Mouse (Mus musculus): ENCODE results near the gene Slco3a1. TPM values are rescaled to one million over a fixed set of nuclear protein-coding genes. Genes with fewer than 3 reads are reported as not detected.

Gene Slco3a1
- total and polyA plus RNA-seq, 2 experiments, result 2.1 to 4.3 TPM

DNA sequence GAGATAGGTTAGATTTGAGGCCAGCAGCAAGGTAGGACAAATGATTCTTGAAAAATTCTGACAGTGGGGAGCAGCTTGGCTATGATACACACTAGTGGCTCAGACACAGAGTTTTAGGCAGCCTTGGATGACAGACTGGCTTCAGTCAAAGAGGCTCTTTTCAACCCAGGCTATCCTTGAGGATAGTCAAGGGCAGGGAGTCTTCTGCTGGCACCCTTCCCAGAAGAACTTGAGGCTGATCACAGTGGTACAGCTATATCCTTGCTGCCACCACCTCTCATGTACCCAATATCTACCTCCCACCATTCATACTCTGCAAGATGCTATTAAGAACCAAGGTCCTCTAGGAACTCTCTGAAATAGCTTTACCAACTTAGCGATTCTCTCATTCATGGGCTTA is 35.8 kb downstream of the Slco3a1 start:
- TF ChIP-seq CTCF (IDR thresholded peaks at IDR 0.05; ENCODE audit: low read depth, low read length) (no peak), POLR2A (IDR thresholded peaks at IDR 0.05; ENCODE audit: extremely low read depth, insufficient read depth, low read length) (no peak)
- H3K36me3 ChIP-seq (ENCODE audit: control insufficient read depth, insufficient read depth, low read length), result no peaks in the 10 kb centered on the region
- H3K4me3 ChIP-seq (ENCODE audit: insufficient read depth, low read depth, low read length), result no peak overlapping the region
- WGBS, result 93% methylated on average over 1 of the region's 1 CpGs
- no peaks in the 10 kb centered on the region for H3K79me2 ChIP-seq (ENCODE audit: control insufficient read depth, insufficient read depth, low read length)
- H3K4me1 ChIP-seq (ENCODE audit: control insufficient read depth, insufficient read depth, low read length), result no peaks in the 10 kb centered on the region
- no peak for DNase-seq (ENCODE audit: extremely low read depth, low read depth, low spot score)
- no peaks in the 10 kb centered on the region for H3K27me3 ChIP-seq (ENCODE audit: control insufficient read depth, insufficient read depth, low read length)
- no peak overlapping the region for H3K27ac ChIP-seq (replicated peaks; ENCODE audit: insufficient read depth, low read depth, low read length)
- H3K9ac ChIP-seq (ENCODE audit: low read depth, low read length), result no peak overlapping the region

DNA sequence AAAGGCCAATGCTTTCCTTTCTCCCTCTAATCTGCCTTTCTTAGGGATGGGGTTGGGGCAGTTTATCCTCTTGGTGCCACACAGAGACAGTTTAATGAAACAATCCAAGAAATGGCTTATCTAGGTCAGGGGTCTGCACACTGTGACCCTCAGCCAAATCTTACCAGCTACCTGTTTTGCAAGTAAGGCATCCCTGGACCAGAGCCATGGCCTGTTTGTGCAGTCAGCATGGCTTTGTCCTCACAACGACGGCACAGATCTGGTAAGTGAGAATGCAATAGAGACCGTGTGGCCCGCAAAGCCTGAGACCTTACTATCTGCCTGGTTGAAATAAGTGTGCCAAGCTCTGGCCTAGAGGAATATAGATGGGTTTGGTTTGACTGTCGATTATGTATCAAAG is 36.3 kb downstream of the Slco3a1 start:
- 90% methylated on average over 5 of the region's 5 CpGs for WGBS
- H3K27me3 ChIP-seq (ENCODE audit: control insufficient read depth, insufficient read depth, low read length), result no peaks in the 10 kb centered on the region
- TF ChIP-seq POLR2A (IDR thresholded peaks at IDR 0.05; ENCODE audit: extremely low read depth, insufficient read depth, low read length) (no peak), CTCF (IDR thresholded peaks at IDR 0.05; ENCODE audit: low read depth, low read length) (no peak)

DNA sequence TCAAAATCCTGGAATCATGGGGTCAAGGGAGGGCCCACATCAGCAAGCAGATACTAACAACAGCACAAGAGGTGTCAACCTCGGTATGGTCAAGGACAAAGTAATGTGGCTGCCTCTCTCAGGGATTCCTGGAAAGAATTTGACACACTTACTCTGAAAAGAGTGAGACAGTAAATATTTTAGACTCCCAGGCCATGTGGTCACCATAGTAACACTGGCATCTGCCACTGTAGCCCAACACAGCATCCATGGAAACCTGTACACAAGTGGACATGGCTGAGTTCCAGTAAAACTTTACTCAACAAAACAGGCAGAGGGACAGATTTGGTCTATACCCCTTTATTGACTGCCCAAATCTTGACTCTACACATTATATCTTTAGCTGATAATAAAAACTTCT is 43.9 kb downstream of the Slco3a1 start:
- no peak overlapping the region for H3K9ac ChIP-seq (ENCODE audit: low read depth, low read length)
- no peaks in the 10 kb centered on the region for H3K79me2 ChIP-seq (ENCODE audit: control insufficient read depth, insufficient read depth, low read length)
- 27% methylated on average over 1 of the region's 1 CpGs for WGBS
- no peaks in the 10 kb centered on the region for H3K36me3 ChIP-seq (ENCODE audit: control insufficient read depth, insufficient read depth, low read length)
- H3K27me3 ChIP-seq (ENCODE audit: control insufficient read depth, insufficient read depth, low read length), result no peaks in the 10 kb centered on the region
- no peak for TF ChIP-seq POLR2A (IDR thresholded peaks at IDR 0.05; ENCODE audit: extremely low read depth, insufficient read depth, low read length)
- TF ChIP-seq CTCF (IDR thresholded peaks at IDR 0.05; ENCODE audit: low read depth, low read length), result no peak
- no peak for DNase-seq (ENCODE audit: extremely low read depth, low read depth, low spot score)
- H3K4me1 ChIP-seq (ENCODE audit: control insufficient read depth, insufficient read depth, low read length), result no peaks in the 10 kb centered on the region
- no peak overlapping the region for H3K4me3 ChIP-seq (ENCODE audit: insufficient read depth, low read depth, low read length)
- no peak overlapping the region for H3K27ac ChIP-seq (replicated peaks; ENCODE audit: insufficient read depth, low read depth, low read length)

More for the DNA sequence above, 36.3 kb downstream of the Slco3a1 start:
- Histone ChIP-seq H3K4me1 (ENCODE audit: control insufficient read depth, insufficient read depth, low read length) (no peaks in the 10 kb centered on the region), H3K36me3 (ENCODE audit: control insufficient read depth, insufficient read depth, low read length) (no peaks in the 10 kb centered on the region), H3K4me3 (ENCODE audit: insufficient read depth, low read depth, low read length) (no peak overlapping the region), H3K79me2 (ENCODE audit: control insufficient read depth, insufficient read depth, low read length) (no peaks in the 10 kb centered on the region), H3K9ac (ENCODE audit: low read depth, low read length) (no peak overlapping the region), H3K27ac (replicated peaks; ENCODE audit: insufficient read depth, low read depth, low read length) (no peak overlapping the region)
- DNase-seq (ENCODE audit: extremely low read depth, low read depth, low spot score), result no peak

DNA sequence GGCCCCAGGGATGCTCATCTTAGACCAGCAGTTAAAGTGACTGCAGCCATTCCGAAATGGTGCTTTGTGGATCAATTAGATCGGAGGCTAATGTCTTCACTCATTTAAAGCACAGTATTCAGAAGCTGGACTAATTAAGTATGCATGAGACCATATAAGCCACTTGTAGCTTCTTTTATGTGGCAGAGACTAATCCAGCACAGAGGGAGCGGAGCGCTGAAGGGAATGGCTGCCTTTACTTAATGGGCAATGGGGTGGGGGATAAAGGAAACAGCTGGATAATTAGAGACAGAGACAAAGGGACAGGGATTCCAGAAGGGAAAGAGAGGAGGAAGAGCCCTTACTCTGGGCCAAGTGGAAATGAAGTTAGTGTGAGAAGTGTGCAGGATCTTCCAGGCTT is 46.4 kb downstream of the Slco3a1 start:
- no peak overlapping the region for H3K9ac ChIP-seq (ENCODE audit: low read depth, low read length)
- no peaks in the 10 kb centered on the region for H3K79me2 ChIP-seq (ENCODE audit: control insufficient read depth, insufficient read depth, low read length)
- H3K27ac ChIP-seq (replicated peaks; ENCODE audit: insufficient read depth, low read depth, low read length), result no peak overlapping the region
- 89% methylated on average over 4 of the region's 4 CpGs for WGBS
- no peaks in the 10 kb centered on the region for H3K4me1 ChIP-seq (ENCODE audit: control insufficient read depth, insufficient read depth, low read length)
- no peaks in the 10 kb centered on the region for H3K27me3 ChIP-seq (ENCODE audit: control insufficient read depth, insufficient read depth, low read length)
- H3K36me3 ChIP-seq (ENCODE audit: control insufficient read depth, insufficient read depth, low read length), result no peaks in the 10 kb centered on the region
- TF ChIP-seq CTCF (IDR thresholded peaks at IDR 0.05; ENCODE audit: low read depth, low read length) (no peak), POLR2A (IDR thresholded peaks at IDR 0.05; ENCODE audit: extremely low read depth, insufficient read depth, low read length) (no peak)
- DNase-seq (ENCODE audit: extremely low read depth, low read depth, low spot score), result no peak
- no peak overlapping the region for H3K4me3 ChIP-seq (ENCODE audit: insufficient read depth, low read depth, low read length)

DNA sequence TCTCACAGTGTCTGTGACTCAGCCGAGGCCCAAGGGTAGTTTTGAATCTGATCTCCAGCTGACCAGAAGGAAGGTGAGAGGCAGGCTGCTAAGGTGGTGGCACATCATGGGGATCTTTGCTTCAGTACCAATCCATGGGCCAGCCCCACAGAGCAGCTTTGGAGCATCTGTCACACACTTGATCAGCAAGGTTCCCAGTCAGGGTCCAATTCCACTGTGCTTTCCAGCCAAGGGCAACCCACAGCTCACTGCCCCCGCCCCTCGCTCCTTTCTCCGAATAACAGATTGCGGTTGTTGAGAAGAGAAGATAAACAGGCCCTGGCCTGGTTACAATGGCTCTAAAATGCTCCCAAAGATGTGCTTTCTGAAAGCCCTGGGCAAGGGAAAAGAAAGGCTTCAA is 47.7 kb downstream of the Slco3a1 start:
- Histone ChIP-seq H3K4me3 (ENCODE audit: insufficient read depth, low read depth, low read length) (no peak overlapping the region), H3K79me2 (ENCODE audit: control insufficient read depth, insufficient read depth, low read length) (no peaks in the 10 kb centered on the region), H3K4me1 (ENCODE audit: control insufficient read depth, insufficient read depth, low read length) (no peaks in the 10 kb centered on the region), H3K9ac (ENCODE audit: low read depth, low read length) (no peak overlapping the region), H3K36me3 (ENCODE audit: control insufficient read depth, insufficient read depth, low read length) (no peaks in the 10 kb centered on the region), H3K27me3 (ENCODE audit: control insufficient read depth, insufficient read depth, low read length) (no peaks in the 10 kb centered on the region), H3K27ac (replicated peaks; ENCODE audit: insufficient read depth, low read depth, low read length) (no peak overlapping the region)
- 85% methylated on average over 5 of the region's 5 CpGs for WGBS
- DNase-seq (ENCODE audit: extremely low read depth, low read depth, low spot score), result no peak
- TF ChIP-seq POLR2A (IDR thresholded peaks at IDR 0.05; ENCODE audit: extremely low read depth, insufficient read depth, low read length), result no peak
- no peak for TF ChIP-seq CTCF (IDR thresholded peaks at IDR 0.05; ENCODE audit: low read depth, low read length)

DNA sequence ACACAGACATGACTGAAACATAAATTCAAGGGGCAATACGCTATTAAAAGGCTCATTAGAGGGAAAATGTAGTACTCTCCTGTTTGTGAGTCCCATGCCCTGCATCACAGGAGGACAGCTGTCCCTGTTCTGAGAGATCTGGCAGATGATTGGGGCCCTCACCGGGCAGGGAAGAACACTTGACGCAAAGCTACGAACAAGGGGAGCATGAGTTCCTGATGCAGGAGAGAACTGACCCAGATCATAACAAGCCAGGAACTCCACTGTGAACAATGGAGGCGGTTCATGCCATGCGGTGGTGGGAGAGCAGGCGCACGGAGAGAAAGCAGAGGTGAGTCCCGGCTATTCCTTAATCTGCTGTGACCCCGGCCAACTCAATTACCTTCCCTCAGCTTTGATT is 48.9 kb downstream of the Slco3a1 start:
- Histone ChIP-seq H3K36me3 (ENCODE audit: control insufficient read depth, insufficient read depth, low read length) (no peaks in the 10 kb centered on the region), H3K27me3 (ENCODE audit: control insufficient read depth, insufficient read depth, low read length) (no peaks in the 10 kb centered on the region), H3K27ac (replicated peaks; ENCODE audit: insufficient read depth, low read depth, low read length) (no peak overlapping the region), H3K79me2 (ENCODE audit: control insufficient read depth, insufficient read depth, low read length) (no peaks in the 10 kb centered on the region), H3K4me3 (ENCODE audit: insufficient read depth, low read depth, low read length) (no peak overlapping the region), H3K9ac (ENCODE audit: low read depth, low read length) (no peak overlapping the region), H3K4me1 (ENCODE audit: control insufficient read depth, insufficient read depth, low read length) (no peaks in the 10 kb centered on the region)
- DNase-seq (ENCODE audit: extremely low read depth, low read depth, low spot score), result no peak
- no peak for TF ChIP-seq POLR2A (IDR thresholded peaks at IDR 0.05; ENCODE audit: extremely low read depth, insufficient read depth, low read length)
- TF ChIP-seq CTCF (IDR thresholded peaks at IDR 0.05; ENCODE audit: low read depth, low read length), result no peak
- WGBS, result 94% methylated on average over 10 of the region's 10 CpGs

Data from liver, adult 2 months (tissue).